Mouse (Mus musculus) kidney, embryonic 16.5 days (tissue): ENCODE measurements at regions not wholly inside any gene's neighbourhood (a gene's known extent, or its start where the extent isn't known, plus 50 kb on each side); places are given as distances from the start of the nearest gene placed in this dataset.

Experiments
- ATAC-seq: fragments of 200-750 bp; cut with Nextera tagmentation; 2 replicates; pipeline ENCODE4 v1.8.0; 2017; ENCODE audit warnings: moderate TSS enrichment; ENCODE audit not compliant: low FRiP score, low TSS enrichment
- H3K27ac ChIP-seq: fragments of 300-500 bp; sonication (generic); 2 replicates; pipeline ENCODE4 v1.5.1; 2014; ENCODE audit warnings: low read length
- H3K27me3 ChIP-seq: fragments of 300-500 bp; sonication (generic); 2 replicates; pipeline ENCODE4 v1.6.1; 2014; ENCODE audit warnings: low read length, control low read depth, mixed read lengths; ENCODE audit not compliant: insufficient read depth
- H3K36me3 ChIP-seq: fragments of 300-500 bp; sonication (generic); 2 replicates; pipeline ENCODE4 v1.6.1; 2014; ENCODE audit warnings: low read length, control low read depth, mixed read lengths; ENCODE audit not compliant: insufficient read depth
- H3K4me1 ChIP-seq: fragments of 300-500 bp; sonication (generic); 2 replicates; pipeline ENCODE4 v1.6.1; 2014; ENCODE audit warnings: low read length, control low read depth, mixed read lengths; ENCODE audit not compliant: insufficient read depth
- H3K4me2 ChIP-seq: fragments of 300-500 bp; sonication (generic); replicated peaks from 2 replicates; pipeline ENCODE4 v1.6.1; 2014; ENCODE audit warnings: low read depth, low read length
- H3K4me3 ChIP-seq: fragments of 300-500 bp; sonication (generic); 2 replicates; pipeline ENCODE4 v1.5.1; 2014; ENCODE audit warnings: mild to moderate bottlenecking, low read length
- H3K9ac ChIP-seq: fragments of 300-500 bp; sonication (generic); replicated peaks from 2 replicates; pipeline ENCODE4 v1.6.1; 2014; ENCODE audit warnings: low read length
- H3K9me3 ChIP-seq: fragments of 300-500 bp; sonication (generic); 2 replicates; pipeline ENCODE4 v1.6.1; 2016; ENCODE audit warnings: low read length, control low read depth
- WGBS: fragments of 180-500 bp; shearing (Covaris S2); extraction: QIAGEN DNeasy Blood & Tissue Kit; methylation state at CpG from one replicate; pipeline ENCODE4 v1.1.7; 2014; 5-methylcytosine and 5-hydroxymethylcytosine counted together

GRCm38 (mm10) chr11:50501352-50501751 is 70.4 kb upstream of the Rufy1 start:
- H3K4me2 ChIP-seq: no peak overlapping the region
- H3K4me3 ChIP-seq: no peak overlapping the region
- no peaks in the 10 kb centered on the region for H3K27me3 ChIP-seq
- no peaks in the 10 kb centered on the region for H3K4me1 ChIP-seq
- no peak overlapping the region for H3K27ac ChIP-seq
- no peaks in the 10 kb centered on the region for H3K36me3 ChIP-seq
- 45% methylated on average over 12 of the region's 12 CpGs for WGBS
- no peaks in the 10 kb centered on the region for H3K9me3 ChIP-seq
- no peak for ATAC-seq
- no peak overlapping the region for H3K9ac ChIP-seq

DNA sequence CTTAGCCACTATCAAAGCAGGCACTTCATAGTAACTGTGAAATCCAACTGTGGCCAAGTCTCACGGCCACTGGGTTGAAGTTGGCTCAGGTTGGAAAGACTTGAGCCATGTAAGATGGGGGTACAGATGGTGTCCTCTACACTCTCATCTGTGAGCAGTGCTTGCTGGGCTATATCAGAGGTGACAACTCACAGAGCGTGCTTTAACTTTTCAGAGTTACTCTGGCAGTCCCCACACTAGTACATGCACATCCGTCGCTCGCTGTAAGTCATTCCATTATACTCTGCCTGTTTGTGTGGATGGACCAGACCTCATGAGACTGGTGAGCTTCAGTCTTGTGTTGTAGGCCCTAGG is 62.2 kb upstream of the Rufy1 start:
- Histone ChIP-seq H3K4me3 (no peak overlapping the region), H3K9me3 (no peaks in the 10 kb centered on the region), H3K4me1 (no peaks in the 10 kb centered on the region), H3K27me3 (no peaks in the 10 kb centered on the region), H3K9ac (no peak overlapping the region), H3K4me2 (no peak overlapping the region), H3K27ac (no peak overlapping the region), H3K36me3 (no peaks in the 10 kb centered on the region)
- no peak for ATAC-seq
- WGBS: 95% methylated on average over 5 of the region's 5 CpGs

GRCm38 (mm10) chr11:50492399-50493122 is 61.6 kb upstream of the Rufy1 start:
- H3K4me3 ChIP-seq: no peak overlapping the region
- ATAC-seq: no peak
- H3K9me3 ChIP-seq: no peaks in the 10 kb centered on the region
- H3K27me3 ChIP-seq: no peaks in the 10 kb centered on the region
- no peak overlapping the region for H3K27ac ChIP-seq
- no peak overlapping the region for H3K9ac ChIP-seq
- H3K4me1 ChIP-seq: no peaks in the 10 kb centered on the region
- H3K4me2 ChIP-seq: no peak overlapping the region
- 52% methylated on average over 5 of the region's 5 CpGs for WGBS
- no peaks in the 10 kb centered on the region for H3K36me3 ChIP-seq

DNA sequence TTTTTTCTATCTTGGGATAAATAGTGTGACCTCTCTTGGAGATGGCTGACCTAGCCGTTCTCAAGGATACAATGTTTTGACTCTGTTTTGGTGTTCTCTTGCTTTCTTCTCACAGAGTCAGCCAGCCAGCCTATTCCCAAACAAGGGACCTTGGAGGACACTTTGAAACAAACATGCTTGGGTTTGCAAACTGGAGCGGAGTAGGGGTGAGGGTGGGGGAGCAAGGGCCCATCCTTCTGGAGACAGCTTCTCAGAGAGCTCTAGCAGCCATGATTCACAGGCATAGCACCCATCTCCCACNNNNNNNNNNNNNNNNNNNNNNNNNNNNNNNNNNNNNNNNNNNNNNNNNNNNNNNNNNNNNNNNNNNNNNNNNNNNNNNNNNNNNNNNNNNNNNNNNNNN is 52.9 kb upstream of the Rufy1 start:
- H3K4me3 ChIP-seq: no peak overlapping the region
- H3K27ac ChIP-seq: no peak overlapping the region
- H3K9me3 ChIP-seq: no peaks in the 10 kb centered on the region
- ATAC-seq: no peak
- no peaks in the 10 kb centered on the region for H3K4me1 ChIP-seq
- no peaks in the 10 kb centered on the region for H3K36me3 ChIP-seq
- H3K4me2 ChIP-seq: no peak overlapping the region
- 94% methylated on average over 2 of the region's 2 CpGs for WGBS
- H3K27me3 ChIP-seq: no peaks in the 10 kb centered on the region
- H3K9ac ChIP-seq: no peak overlapping the region

GRCm38 (mm10) chr11:50483116-50483515 is 52.2 kb upstream of the Rufy1 start:
- H3K9me3 ChIP-seq: no peaks in the 10 kb centered on the region
- 85% methylated on average over 6 of the region's 6 CpGs for WGBS

GRCm38 (mm10) chr11:50482607-50483006 is 51.7 kb upstream of the Rufy1 start:
- Histone ChIP-seq H3K36me3 (no peaks in the 10 kb centered on the region), H3K27ac (no peak overlapping the region), H3K4me1 (no peaks in the 10 kb centered on the region), H3K4me3 (no peak overlapping the region), H3K4me2 (no peak overlapping the region), H3K9ac (no peak overlapping the region), H3K27me3 (no peaks in the 10 kb centered on the region), H3K9me3 (no peaks in the 10 kb centered on the region)
- no peak for ATAC-seq
- 26% methylated on average over 3 of the region's 3 CpGs for WGBS

More at GRCm38 (mm10) chr11:50483116-50483515, 52.2 kb upstream of the Rufy1 start:
- no peaks in the 10 kb centered on the region for H3K36me3 ChIP-seq
- H3K4me3 ChIP-seq: no peak overlapping the region
- no peak overlapping the region for H3K9ac ChIP-seq
- no peaks in the 10 kb centered on the region for H3K27me3 ChIP-seq
- H3K4me2 ChIP-seq: no peak overlapping the region
- no peak for ATAC-seq
- no peak overlapping the region for H3K27ac ChIP-seq
- no peaks in the 10 kb centered on the region for H3K4me1 ChIP-seq
